Mouse (Mus musculus) myocyte (in vitro differentiated cells): ENCODE data around the gene Mapk8ip1. TPM values are rescaled to one million over a fixed set of nuclear protein-coding genes. Genes with fewer than 3 reads are reported as not detected.

Experiments
- H3K27me3 ChIP-seq: one replicate; pipeline ENCODE4 v1.6.1; 2011; ENCODE audit not compliant: control insufficient read depth, insufficient read depth, insufficient read length
- H3K36me3 ChIP-seq: one replicate; pipeline ENCODE4 v1.6.1; 2011; ENCODE audit not compliant: control insufficient read depth, insufficient read depth
- H3K4me2 ChIP-seq: one replicate; pipeline ENCODE4 v1.6.1; 2011; ENCODE audit warnings: low read depth, control low read depth
- H3K4me3 ChIP-seq: one replicate; pipeline ENCODE4 v1.5.1; 2011; ENCODE audit warnings: mild to moderate bottlenecking, control low read depth, moderate library complexity
- H3K79me2 ChIP-seq: one replicate; pipeline ENCODE4 v1.6.1; 2011; ENCODE audit not compliant: control insufficient read depth, insufficient read depth
- H3ac ChIP-seq: one replicate; pipeline ENCODE4 v1.6.1; 2011; ENCODE audit not compliant: control insufficient read depth, insufficient read length
- CEBPB ChIP-seq: IDR thresholded peaks from 2 replicates; pipeline ENCODE4 v1.6.1; 2011; ENCODE audit warnings: mild to moderate bottlenecking, moderate library complexity; ENCODE audit not compliant: poor library complexity, insufficient read depth, severe bottlenecking
- E2F4 ChIP-seq: IDR thresholded peaks from one replicate; pipeline ENCODE4 v1.6.1; 2011; ENCODE audit warnings: mild to moderate bottlenecking, control low read depth, moderate library complexity; ENCODE audit not compliant: insufficient read depth
- MAX ChIP-seq: IDR thresholded peaks from one replicate; pipeline ENCODE4 v1.6.1; 2011; ENCODE audit warnings: low read depth, mild to moderate bottlenecking, control low read depth
- MYOD1 ChIP-seq, 3 experiments: IDR thresholded peaks; one replicate each; pipeline ENCODE4 v1.6.1; 2011; ENCODE audit warnings: control low read depth in 2 of 3, low read depth in 2 of 3, mild to moderate bottlenecking in 2 of 3, moderate library complexity in 1 of 3; ENCODE audit not compliant: insufficient read length in 2 of 3, control insufficient read depth in 1 of 3
- MYOG ChIP-seq, 3 experiments: IDR thresholded peaks; one replicate each; pipeline ENCODE4 v1.6.1; 2011; ENCODE audit warnings: control low read depth in 2 of 3, low read depth in 2 of 3, mild to moderate bottlenecking in 2 of 3; ENCODE audit not compliant: insufficient read length in 2 of 3, control insufficient read depth in 1 of 3, insufficient read depth in 1 of 3
- POLR2A ChIP-seq: IDR thresholded peaks from one replicate; pipeline ENCODE4 v1.6.1; 2011; ENCODE audit warnings: low read depth, mild to moderate bottlenecking, control low read depth, moderate library complexity; ENCODE audit not compliant: insufficient read length
- POLR2AphosphoS2 ChIP-seq: IDR thresholded peaks from one replicate; pipeline ENCODE4 v1.6.1; 2011; ENCODE audit warnings: low read depth, control low read depth; ENCODE audit not compliant: insufficient read length
- REST ChIP-seq: IDR thresholded peaks from one replicate; pipeline ENCODE4 v1.6.1; 2011; ENCODE audit warnings: mild to moderate bottlenecking, control low read depth, moderate library complexity; ENCODE audit not compliant: insufficient read depth, insufficient read length
- SRF ChIP-seq: IDR thresholded peaks from one replicate; pipeline ENCODE4 v1.6.1; 2011; ENCODE audit warnings: low read depth; ENCODE audit not compliant: control insufficient read depth, insufficient read length
- TCF12 ChIP-seq: IDR thresholded peaks from one replicate; pipeline ENCODE4 v1.6.1; 2011; ENCODE audit warnings: mild to moderate bottlenecking, control low read depth; ENCODE audit not compliant: poor library complexity, insufficient read depth, severe bottlenecking
- TCF3 ChIP-seq: IDR thresholded peaks from one replicate; pipeline ENCODE4 v1.6.1; 2011; ENCODE audit warnings: low read depth, control low read depth; ENCODE audit not compliant: insufficient read length
- USF1 ChIP-seq: IDR thresholded peaks from one replicate; pipeline ENCODE4 v1.6.1; 2011; ENCODE audit warnings: low read depth, mild to moderate bottlenecking, control low read depth, moderate library complexity
- polyA plus RNA-seq: library from polyadenylated mRNA; unstranded; fragments of >200 nt; fragmentation: generic; extraction: Trizol; gene quantifications from one replicate; pipeline ENCODE4 v1.2.1, GENCODE M21; 2012; ENCODE audit warnings: missing spikeins

Mapk8ip1 gene
- polyA plus RNA-seq, 1 experiment, result 34.7 TPM

- no peak overlapping the region for H3K4me2 ChIP-seq
- no peak overlapping the region for H3ac ChIP-seq
- H3K4me3 ChIP-seq, result no peak overlapping the region
- H3K79me2 ChIP-seq, result peaks cover 10% of the 10 kb centered on the region
- no peaks in the 10 kb centered on the region for H3K27me3 ChIP-seq
- H3K36me3 ChIP-seq, result peaks cover 10% of the 10 kb centered on the region
- TF ChIP-seq REST (no peak), TCF12 (no peak), CEBPB (no peak), TCF3 (no peak), POLR2AphosphoS2 (no peak), MYOD1 (IDR thresholded peaks at IDR 0.05; ENCODE audit: control insufficient read depth in 1 of 3, insufficient read length in 2 of 3, low read depth in 2 of 3) (no peak), E2F4 (no peak), SRF (no peak), MYOG (IDR thresholded peaks at IDR 0.05; ENCODE audit: control insufficient read depth in 1 of 3, insufficient read depth in 1 of 3, insufficient read length in 2 of 3, low read depth in 2 of 3) (no peak), USF1 (no peak)
Measured at GRCm38 (mm10) chr2:92380495-92381050, 20.5 kb downstream of the Mapk8ip1 start.

DNA sequence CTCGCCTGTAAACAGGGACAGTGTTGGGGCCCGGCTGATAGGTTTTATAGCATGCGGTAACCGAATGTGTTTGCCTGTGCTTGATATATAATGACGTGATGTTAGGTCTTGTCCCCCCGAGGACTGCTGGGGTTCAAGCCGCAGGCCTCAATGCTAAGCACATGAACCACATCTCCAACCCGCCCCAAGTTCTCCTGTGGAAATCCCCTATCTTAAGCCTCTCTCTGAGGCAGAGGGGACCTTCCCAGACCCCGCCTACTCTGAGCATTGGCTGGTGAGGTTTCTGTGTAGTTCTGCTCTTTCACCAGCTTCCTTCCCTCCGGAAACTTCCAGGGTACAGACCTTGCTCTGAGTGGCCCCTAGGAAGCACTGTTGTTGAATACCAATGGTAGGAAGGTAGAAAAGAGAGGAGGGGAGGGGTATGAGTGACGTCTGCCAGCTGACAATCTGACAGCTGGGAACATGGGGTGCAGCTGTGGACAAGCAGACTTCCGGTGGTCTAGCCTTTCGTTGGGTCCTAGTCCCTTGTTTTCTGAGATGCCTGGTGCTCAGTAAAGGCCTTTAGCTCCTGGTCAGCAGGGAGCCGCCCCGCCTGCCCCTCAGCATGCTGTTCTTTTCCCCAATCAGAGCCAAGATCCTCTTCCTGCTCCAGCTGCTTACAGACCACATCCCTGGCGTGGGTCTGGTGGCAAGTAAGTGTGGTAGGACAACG lies 21.1 kb downstream of the Mapk8ip1 start:
- Histone ChIP-seq H3K27me3 (no peaks in the 10 kb centered on the region), H3K36me3 (peaks cover 10% of the 10 kb centered on the region), H3K4me3 (no peak overlapping the region), H3K79me2 (peaks cover 10% of the 10 kb centered on the region), H3ac (no peak overlapping the region), H3K4me2 (no peak overlapping the region)
- TF ChIP-seq MYOG (IDR thresholded peaks at IDR 0.05; ENCODE audit: control insufficient read depth in 1 of 3, insufficient read depth in 1 of 3, insufficient read length in 2 of 3, low read depth in 2 of 3) (peak in 2 of 3 experiments; percentile 37 to 51), POLR2AphosphoS2 (no peak), MYOD1 (IDR thresholded peaks at IDR 0.05; ENCODE audit: control insufficient read depth in 1 of 3, insufficient read length in 2 of 3, low read depth in 2 of 3) (peak in 2 of 3 experiments; percentile 56 to 65)

DNA sequence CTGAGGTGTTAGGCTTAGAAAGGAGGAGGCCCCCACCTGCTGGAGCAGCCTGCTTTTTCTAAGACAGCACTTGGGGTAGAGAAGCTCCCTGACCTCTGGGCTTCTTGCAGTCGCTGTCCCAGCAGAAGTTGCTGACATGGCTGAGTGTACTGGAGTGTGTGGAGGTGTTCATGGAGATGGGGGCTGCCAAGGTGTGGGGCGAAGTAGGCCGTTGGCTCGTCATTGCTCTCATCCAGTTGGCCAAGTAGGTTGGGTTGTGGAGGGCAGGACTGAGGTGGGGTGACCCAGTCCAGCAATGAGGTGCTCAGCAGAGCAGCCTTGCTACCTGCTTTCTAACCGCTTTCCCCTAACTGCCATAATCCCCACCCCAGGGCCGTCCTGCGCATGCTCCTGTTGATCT lies 23.7 kb downstream of the Mapk8ip1 start:
- H3K4me3 ChIP-seq, result no peak overlapping the region
- H3K36me3 ChIP-seq, result peaks cover 10% of the 10 kb centered on the region
- no peak overlapping the region for H3ac ChIP-seq
- H3K4me2 ChIP-seq, result no peak overlapping the region
- no peak for TF ChIP-seq TCF12
- TF ChIP-seq MAX, result no peak
- no peak for TF ChIP-seq MYOD1 (IDR thresholded peaks at IDR 0.05; ENCODE audit: control insufficient read depth in 1 of 3, insufficient read length in 2 of 3, low read depth in 2 of 3)
- no peak for TF ChIP-seq TCF3
- TF ChIP-seq MYOG (IDR thresholded peaks at IDR 0.05; ENCODE audit: control insufficient read depth in 1 of 3, insufficient read depth in 1 of 3, insufficient read length in 2 of 3, low read depth in 2 of 3), result no peak
- no peak for TF ChIP-seq USF1
- TF ChIP-seq POLR2AphosphoS2, result no peak
- TF ChIP-seq E2F4, result no peak
- TF ChIP-seq CEBPB, result no peak
- no peak for TF ChIP-seq POLR2A
- no peak for TF ChIP-seq SRF
- TF ChIP-seq REST, result no peak
- H3K27me3 ChIP-seq, result no peaks in the 10 kb centered on the region
- peaks cover 10% of the 10 kb centered on the region for H3K79me2 ChIP-seq

DNA sequence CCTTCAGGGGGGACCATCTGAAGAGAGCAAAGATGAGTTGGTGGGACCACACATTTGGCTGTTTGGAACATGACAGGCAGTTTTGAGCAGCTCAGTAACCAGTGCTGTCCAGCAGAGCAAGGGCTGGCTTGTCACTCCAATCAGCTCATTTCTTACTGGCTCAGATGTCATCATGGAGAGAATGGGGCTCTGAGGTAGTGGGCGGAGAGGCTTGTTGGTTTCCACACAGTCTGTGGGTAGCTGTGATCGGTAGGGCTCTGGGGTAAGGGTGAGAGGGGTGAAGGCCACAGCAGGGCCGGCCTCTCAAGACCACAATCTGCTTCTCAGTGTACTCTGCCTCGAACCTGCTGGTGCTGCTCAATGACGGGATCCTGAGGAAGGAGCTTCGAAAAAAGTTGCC lies 24.8 kb downstream of the Mapk8ip1 start:
- Histone ChIP-seq H3K27me3 (peaks cover 3% of the 10 kb centered on the region), H3ac (peak overlapping the region; percentile 34), H3K79me2 (peaks cover 10% of the 10 kb centered on the region), H3K36me3 (peaks cover 10% of the 10 kb centered on the region), H3K4me3 (peak overlapping the region; percentile 79), H3K4me2 (peak overlapping the region; percentile 91)
- TF ChIP-seq TCF3 (no peak), MYOG (IDR thresholded peaks at IDR 0.05; ENCODE audit: control insufficient read depth in 1 of 3, insufficient read depth in 1 of 3, insufficient read length in 2 of 3, low read depth in 2 of 3) (no peak), E2F4 (no peak), TCF12 (no peak), POLR2A (no peak), MYOD1 (IDR thresholded peaks at IDR 0.05; ENCODE audit: control insufficient read depth in 1 of 3, insufficient read length in 2 of 3, low read depth in 2 of 3) (no peak), SRF (no peak), USF1 (no peak), MAX (no peak), CEBPB (no peak), REST (no peak), POLR2AphosphoS2 (no peak)

GRCm38 (mm10) chr2:92375788-92376187 lies 25.3 kb downstream of the Mapk8ip1 start:
- TF ChIP-seq USF1 (no peak), POLR2AphosphoS2 (no peak), REST (no peak), POLR2A (no peak)
- H3K4me2 ChIP-seq, result peak overlapping the region; percentile 91
- peak overlapping the region; percentile 34 for H3ac ChIP-seq
- peaks cover 10% of the 10 kb centered on the region for H3K79me2 ChIP-seq
- peak overlapping the region; percentile 79 for H3K4me3 ChIP-seq
- peaks cover 10% of the 10 kb centered on the region for H3K36me3 ChIP-seq
- H3K27me3 ChIP-seq, result peaks cover 6% of the 10 kb centered on the region
